Mouse (Mus musculus): ENCODE results near the gene Ap1g1. TPM values are rescaled to one million over a fixed set of nuclear protein-coding genes. Genes with fewer than 3 reads are reported as not detected.
A peak's percentile ranks its signal among the peaks of the same experiment; 100 is the strongest.

Gene Ap1g1
- total RNA-seq, 1 experiment from 2014 or later = 71.5 TPM

- ATAC-seq (replicated peaks; ENCODE audit: low read depth, poor library complexity, severe bottlenecking) = no peak
Measured at GRCm38 (mm10) chr8:109779431-109780228, 1.3 kb downstream of the Ap1g1 start.

DNA sequence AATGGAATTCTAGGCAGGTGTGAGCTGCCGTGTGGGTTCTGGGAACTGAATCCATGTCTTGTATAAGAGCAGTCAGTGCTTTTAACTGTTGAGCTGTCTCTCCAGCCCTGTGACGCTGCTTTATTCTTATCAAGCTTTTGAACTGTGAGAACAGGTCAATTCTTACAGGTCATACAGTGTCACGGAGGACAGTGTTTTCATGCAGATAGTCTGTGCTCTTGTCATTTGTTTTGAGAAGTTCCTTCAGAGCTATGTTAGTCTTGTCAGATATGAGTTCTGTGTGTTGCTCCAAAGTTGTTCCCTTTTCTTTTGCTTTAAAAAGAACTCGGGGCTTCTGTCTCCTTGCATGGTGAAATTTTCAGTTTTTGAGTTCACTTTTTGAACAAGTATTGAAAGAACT lies 2.2 kb downstream of the Ap1g1 start:
- no peak for ATAC-seq (replicated peaks; ENCODE audit: low read depth, poor library complexity, severe bottlenecking)

DNA sequence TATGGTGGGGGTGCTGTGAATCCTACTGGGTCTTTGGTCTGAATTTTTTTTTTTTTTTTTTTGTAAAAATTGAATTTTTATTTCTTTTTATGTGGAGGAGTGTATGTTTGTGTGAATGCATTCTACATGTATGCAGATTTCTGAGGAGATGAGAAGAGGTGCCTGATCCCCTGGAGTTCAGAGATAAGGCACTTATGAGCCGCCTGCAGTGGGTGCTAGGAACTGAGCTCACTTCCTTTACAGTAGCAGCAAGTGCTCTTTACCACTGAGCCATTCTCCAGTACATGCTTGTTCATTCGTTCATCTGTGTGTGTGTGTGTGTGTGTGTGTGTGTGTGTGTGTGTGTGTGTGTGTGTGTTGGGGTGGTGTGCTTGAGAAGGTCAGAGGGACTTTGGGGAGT lies 12.6 kb downstream of the Ap1g1 start:
- ATAC-seq (replicated peaks; ENCODE audit: low read depth, poor library complexity, severe bottlenecking) = no peak; the same call in 1 of the 2 replicates

DNA sequence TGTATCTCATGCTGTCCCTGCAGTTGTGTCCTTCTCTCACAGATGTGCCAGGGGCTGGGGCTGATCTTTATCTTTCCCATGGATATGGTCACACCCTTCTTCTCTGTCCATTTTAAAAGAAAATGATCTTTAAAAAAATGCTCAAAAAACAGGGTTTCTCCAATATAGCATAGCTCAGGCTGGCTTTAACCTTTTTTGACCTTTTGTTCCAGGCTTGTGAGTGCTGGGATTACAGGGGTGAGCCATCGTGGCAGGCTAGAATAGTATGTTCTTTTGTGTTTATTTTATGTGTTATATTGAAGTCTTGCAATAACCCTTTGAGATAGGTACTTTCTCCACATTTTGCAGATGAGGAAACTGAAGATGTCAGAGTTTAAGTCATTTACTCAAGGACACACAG lies 16.8 kb downstream of the Ap1g1 start:
- no peak for ATAC-seq (replicated peaks; ENCODE audit: low read depth, poor library complexity, severe bottlenecking)

DNA sequence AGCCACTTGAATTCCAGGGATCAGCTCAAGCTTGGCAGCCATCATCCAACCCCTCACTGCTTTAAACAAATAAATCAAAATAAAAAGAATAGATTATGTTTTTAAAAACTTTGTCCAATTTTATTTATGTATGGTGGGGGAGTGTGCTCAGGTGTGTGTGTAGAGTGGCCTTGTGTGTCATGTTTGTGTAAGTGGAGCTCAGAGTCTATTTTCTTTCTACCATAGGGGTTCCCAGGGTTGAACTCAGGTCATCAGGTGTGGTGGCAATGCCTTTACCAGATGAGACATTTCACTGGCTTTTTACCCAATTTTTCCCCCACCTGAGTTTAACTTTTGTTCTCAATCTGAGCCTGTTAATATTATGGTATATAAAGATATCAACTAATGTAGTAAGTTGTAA lies 20.4 kb downstream of the Ap1g1 start:
- no peak for ATAC-seq (replicated peaks; ENCODE audit: low read depth, poor library complexity, severe bottlenecking)

DNA sequence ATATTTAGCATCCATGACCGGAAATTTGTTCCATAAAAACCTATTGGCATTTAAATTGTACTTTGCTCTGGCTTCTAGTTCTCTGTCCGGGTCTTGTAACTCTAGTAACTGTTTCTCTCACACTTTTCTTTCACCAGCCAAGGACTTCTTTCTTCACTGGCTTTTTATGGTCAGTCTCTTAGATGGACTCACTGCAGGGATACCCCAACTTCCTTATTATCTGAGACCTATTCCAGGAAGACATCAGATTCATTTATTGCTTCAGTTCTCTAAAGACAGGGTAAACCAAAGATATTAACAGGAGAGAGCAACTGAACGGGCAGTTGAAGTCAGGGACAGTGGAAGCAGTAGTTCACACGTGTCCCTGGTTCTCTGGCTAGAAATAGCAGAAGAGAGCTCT lies 20.9 kb downstream of the Ap1g1 start:
- no peak for ATAC-seq (replicated peaks; ENCODE audit: low read depth, poor library complexity, severe bottlenecking)

GRCm38 (mm10) chr8:109800325-109800724 lies 22.0 kb downstream of the Ap1g1 start:
- ATAC-seq (replicated peaks; ENCODE audit: low read depth, poor library complexity, severe bottlenecking) = no peak

- no peak for ATAC-seq (replicated peaks; ENCODE audit: low read depth, poor library complexity, severe bottlenecking)
Measured at GRCm38 (mm10) chr8:109803211-109803610, 24.9 kb downstream of the Ap1g1 start.

DNA sequence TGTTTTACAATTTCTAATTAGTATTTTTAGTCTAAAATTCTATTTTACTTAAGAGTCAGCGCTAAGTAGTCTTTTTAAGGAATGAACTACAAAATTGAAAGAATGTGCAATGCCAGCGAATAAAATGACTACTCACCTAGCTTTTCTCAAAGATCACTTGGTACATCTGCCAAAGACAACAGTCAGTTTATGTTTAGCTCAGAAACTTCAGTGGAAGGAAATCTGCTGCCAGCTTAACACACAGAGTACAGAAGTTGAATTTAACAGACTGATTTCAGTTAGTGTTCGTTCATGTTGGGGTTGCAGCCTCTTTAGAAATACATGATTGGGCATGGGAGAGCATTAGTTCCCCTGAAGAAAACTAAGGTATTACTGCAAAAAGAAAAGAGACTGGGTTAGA lies 25.4 kb downstream of the Ap1g1 start:
- ATAC-seq (replicated peaks; ENCODE audit: low read depth, poor library complexity, severe bottlenecking) = no peak

- ATAC-seq (replicated peaks; ENCODE audit: low read depth, poor library complexity, severe bottlenecking) = no peak
Measured at GRCm38 (mm10) chr8:109806522-109806921, 28.2 kb downstream of the Ap1g1 start.

DNA sequence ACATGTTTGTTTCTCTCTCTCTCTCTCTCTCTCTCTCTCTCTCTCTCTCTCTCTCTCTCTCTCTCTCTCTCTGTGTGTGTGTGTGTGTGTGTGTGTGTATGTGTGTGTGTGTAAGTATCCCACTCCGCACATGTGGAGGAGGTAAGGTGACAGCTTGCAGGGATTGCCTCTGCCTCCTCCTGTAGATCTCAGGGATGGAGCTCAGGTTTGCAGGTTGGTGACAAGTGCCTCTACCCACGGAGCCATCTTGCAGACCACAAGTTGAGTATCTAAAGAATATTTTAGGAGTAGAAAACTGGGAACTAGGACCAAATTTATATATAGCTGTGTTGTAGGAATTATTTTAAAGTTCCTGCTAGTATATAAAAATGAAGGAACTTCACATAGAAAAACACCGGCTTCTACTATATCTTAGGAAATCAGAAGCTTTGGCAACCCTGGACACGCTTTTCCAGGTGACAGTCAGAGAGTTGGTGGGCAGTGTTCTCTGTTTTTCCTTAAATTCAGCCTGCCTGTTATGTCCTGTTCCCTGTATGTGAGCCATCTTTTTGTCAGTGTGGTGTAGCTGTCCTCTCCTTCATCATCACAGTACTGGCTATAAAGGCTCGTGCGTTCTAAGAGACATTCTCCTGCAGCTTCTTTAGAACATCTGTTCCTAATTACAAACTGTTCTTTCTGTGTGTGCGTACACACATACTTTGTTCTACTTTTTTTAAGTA lies 29.2 kb downstream of the Ap1g1 start:
- no peak for ATAC-seq (replicated peaks; ENCODE audit: low read depth, poor library complexity, severe bottlenecking)

DNA sequence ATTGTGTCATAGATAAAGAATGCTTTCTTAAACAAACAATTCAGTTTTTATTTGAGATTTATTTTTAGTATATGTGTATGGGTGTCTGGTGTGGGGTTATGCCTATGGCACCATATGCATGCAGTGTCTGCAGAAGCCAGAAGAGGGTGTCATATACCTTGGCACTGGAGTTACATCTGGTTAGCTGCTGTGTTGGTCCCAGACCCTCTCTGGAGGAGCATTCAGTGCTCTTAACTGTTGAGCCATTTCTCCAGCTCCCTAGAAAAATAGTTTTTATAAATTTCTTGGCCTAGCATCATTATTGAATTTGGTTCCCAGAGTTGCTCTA lies 29.7 kb downstream of the Ap1g1 start:
- no peak for ATAC-seq (replicated peaks; ENCODE audit: low read depth, poor library complexity, severe bottlenecking)

DNA sequence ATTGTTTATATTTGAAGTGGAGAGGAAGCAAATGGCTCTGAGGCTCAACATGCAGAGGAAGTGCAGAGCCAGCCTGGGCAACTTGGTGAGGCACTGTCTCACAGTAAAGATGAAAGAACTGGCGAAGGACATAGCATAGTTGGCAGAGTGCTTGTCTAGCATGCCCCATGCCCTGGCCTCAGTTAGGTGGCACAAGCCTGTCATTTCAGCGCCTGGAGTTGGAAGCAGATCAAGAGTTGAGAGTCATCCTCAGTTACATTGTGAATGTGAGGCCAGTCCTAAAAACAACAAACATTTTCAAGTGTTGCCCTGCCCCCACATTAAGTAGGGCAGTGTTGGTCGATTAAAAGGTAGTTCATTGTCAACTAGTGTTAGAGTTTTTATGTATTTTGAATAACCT lies 32.1 kb downstream of the Ap1g1 start:
- no peak for ATAC-seq (replicated peaks; ENCODE audit: low read depth, poor library complexity, severe bottlenecking)

- ATAC-seq (replicated peaks; ENCODE audit: low read depth, poor library complexity, severe bottlenecking) = no peak
Measured at GRCm38 (mm10) chr8:109815268-109815667, 36.9 kb downstream of the Ap1g1 start.

- ATAC-seq (replicated peaks; ENCODE audit: low read depth, poor library complexity, severe bottlenecking) = no peak
Measured at GRCm38 (mm10) chr8:109817933-109818332, 39.6 kb downstream of the Ap1g1 start.

- no peak for ATAC-seq (replicated peaks; ENCODE audit: low read depth, poor library complexity, severe bottlenecking)
Measured at GRCm38 (mm10) chr8:109823561-109823960, 45.2 kb downstream of the Ap1g1 start.

DNA sequence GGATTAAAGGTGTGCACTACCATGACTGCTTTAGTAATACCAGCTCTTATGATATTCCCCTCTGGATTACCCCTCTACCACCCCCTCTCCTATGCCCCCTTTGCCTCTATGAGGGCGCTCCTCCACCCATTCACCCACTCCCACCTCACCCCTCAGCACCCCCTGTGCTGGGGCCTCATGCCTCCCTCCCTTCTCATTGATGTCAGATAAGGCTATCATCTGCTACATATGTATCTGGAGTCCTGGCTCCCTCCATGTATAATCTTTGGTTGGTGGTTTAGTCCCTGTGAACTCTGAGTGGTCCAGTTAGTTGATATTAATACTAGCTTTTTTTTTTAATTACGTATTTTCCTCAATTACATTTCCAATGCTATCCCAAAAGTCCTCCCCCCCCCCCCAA lies 61.5 kb downstream of the Ap1g1 start:
- ATAC-seq (replicated peaks; ENCODE audit: low read depth, poor library complexity, severe bottlenecking) = no peak

DNA sequence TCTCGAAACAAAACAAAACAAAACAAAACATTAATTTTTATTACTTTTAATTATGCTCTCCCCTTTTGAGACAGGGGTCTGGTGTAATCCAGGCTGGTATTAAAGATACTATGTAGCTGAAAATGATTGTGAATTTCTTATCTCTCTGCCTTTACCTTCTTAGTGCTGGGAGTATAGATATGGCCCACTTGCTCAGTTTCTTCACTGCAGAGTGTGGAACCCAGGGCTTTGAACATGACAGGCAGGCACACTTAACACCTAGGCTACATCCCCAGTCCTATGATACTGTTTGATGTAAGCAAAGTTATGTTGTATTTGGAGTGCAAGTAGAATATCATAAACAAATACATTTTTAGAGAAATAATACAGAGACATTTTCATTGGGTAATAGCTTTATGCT lies 64.1 kb downstream of the Ap1g1 start:
- no peak for ATAC-seq (replicated peaks; ENCODE audit: low read depth, poor library complexity, severe bottlenecking)

GRCm38 (mm10) chr8:109847866-109848265 lies 69.5 kb downstream of the Ap1g1 start:
- ATAC-seq (replicated peaks; ENCODE audit: low read depth, poor library complexity, severe bottlenecking) = 0 out of 2 replicates have a peak, but pooled peaks have one; percentile 18

- ATAC-seq (replicated peaks; ENCODE audit: low read depth, poor library complexity, severe bottlenecking) = no peak
Measured at GRCm38 (mm10) chr8:109848981-109849380, 70.6 kb downstream of the Ap1g1 start.

DNA sequence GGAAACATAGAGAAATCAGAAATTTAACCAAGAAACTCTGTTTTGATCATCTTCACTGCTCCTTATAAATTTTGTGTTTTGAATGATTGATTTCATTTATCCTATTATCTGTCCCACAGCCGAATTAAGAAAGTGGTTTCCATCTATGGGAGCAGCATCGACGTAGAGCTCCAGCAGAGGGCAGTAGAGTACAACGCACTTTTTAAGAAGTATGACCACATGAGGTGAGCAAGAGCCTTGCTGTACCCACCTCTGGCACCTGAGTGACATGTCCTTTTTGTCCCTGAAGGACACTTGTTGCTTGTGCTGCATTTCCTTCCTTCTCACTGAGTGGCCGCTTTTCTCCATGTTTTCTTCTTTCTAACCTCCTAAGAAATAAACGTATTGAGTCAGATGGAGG lies 75.1 kb downstream of the Ap1g1 start:
- peak; percentile 97 for ATAC-seq (replicated peaks; ENCODE audit: low read depth, poor library complexity, severe bottlenecking)

- no peak for ATAC-seq (replicated peaks; ENCODE audit: low read depth, poor library complexity, severe bottlenecking)
Measured at GRCm38 (mm10) chr8:109854522-109854921, 76.2 kb downstream of the Ap1g1 start.
